Mouse (Mus musculus) myocyte (in vitro differentiated cells): ENCODE data around the gene Txndc9.

Experiments used
- CEBPB ChIP-seq: IDR thresholded peaks from 2 replicates; pipeline ENCODE4 v1.6.1; 2011; ENCODE audit warnings: mild to moderate bottlenecking, moderate library complexity; ENCODE audit not compliant: poor library complexity, insufficient read depth, severe bottlenecking
- E2F4 ChIP-seq: IDR thresholded peaks from one replicate; pipeline ENCODE4 v1.6.1; 2011; ENCODE audit warnings: mild to moderate bottlenecking, control low read depth, moderate library complexity; ENCODE audit not compliant: insufficient read depth
- TCF12 ChIP-seq: IDR thresholded peaks from one replicate; pipeline ENCODE4 v1.6.1; 2011; ENCODE audit warnings: mild to moderate bottlenecking, control low read depth; ENCODE audit not compliant: poor library complexity, insufficient read depth, severe bottlenecking
- USF1 ChIP-seq: IDR thresholded peaks from one replicate; pipeline ENCODE4 v1.6.1; 2011; ENCODE audit warnings: low read depth, mild to moderate bottlenecking, control low read depth, moderate library complexity

- TF ChIP-seq TCF12 (no peak), CEBPB (no peak), USF1 (no peak), E2F4 (no peak)
Measured at GRCm38 (mm10) chr1:37965571-37965970, 32.1 kb downstream of the Txndc9 start.
